Mouse (Mus musculus) adrenal gland, postnatal 14 days (tissue): ENCODE measurements around the gene Ppp4r3a. TPM values are rescaled to one million over a fixed set of nuclear protein-coding genes. Genes with fewer than 3 reads are reported as not detected.

Experiments
- DNase-seq: peaks from one replicate; pipeline ENCODE4 v3.0.0; 2021; ENCODE audit warnings: mixed read lengths
- microRNA-seq, 2 experiments: library from miRNA; unstranded; fragments of <30 nt; microRNA quantifications; one replicate each; pipeline ENCODE4 v1.2.0; 2021
- total RNA-seq: library from RNA; stranded (reverse); gene quantifications from 2 replicates; pipeline ENCODE4 v1.2.3, GENCODE M21; 2021

Gene Ppp4r3a
- total RNA-seq, 1 experiment from 2014 or later: 62.7 TPM

DNA sequence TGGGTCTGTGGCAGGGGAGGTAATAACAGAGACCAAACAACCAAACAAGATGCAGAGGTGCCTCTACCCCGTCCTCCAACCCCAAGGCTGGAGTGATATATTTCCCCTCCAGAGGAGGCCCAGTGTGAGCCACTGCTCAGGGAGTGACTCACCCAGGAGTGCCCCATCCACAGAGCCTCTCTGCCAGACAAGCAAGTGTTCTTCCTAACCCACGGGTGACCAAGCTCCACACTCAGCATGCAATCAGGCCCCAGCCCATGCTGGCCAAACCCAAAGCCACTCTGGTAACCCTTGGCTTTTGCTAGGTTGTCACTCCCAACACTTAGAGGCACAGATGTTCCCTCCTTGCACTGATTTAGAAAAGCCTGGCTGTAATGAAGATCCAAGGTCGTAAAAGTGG, 90.4 kb downstream of the Ppp4r3a start:
- peak; percentile 45 for DNase-seq

DNA sequence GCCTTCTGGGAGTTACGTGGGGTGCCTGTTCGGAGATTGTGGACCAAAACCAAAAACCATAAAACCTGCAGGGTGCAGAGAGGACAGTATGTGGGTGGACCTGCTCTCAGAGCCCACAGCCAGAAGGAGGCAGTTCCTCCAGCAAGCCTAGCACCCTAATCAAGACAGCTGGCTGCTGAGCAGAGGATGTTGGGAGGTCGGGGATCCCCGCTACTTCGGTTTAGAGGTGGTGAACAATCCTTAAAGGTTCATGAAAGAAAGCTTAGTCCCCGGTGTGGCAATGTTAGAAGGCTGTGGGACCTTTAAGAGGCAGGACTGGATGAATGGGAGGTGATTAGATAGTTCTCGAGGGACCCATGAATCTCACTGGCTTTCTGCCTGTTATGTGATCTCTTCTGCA, 91.0 kb downstream of the Ppp4r3a start:
- DNase-seq: no peak

DNA sequence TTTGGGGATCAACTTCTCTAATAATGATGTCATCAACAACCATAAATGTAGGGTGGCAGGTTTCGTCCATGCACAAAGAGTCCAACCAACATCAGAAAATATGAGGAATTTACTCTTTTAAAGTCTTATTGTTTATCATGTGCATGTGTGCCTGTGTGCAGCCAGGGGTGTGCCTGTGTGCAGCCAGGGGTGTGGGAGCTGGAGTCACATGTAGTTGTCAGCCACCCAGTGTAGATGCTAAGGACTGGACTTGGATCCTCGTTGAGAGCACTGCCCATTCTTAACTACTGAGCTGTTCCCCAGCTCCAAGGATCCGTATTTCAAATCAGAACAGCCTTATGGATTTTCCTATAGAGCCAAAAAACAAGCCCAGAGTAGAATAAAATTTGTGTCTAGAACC, 92.4 kb downstream of the Ppp4r3a start:
- no peak for DNase-seq

DNA sequence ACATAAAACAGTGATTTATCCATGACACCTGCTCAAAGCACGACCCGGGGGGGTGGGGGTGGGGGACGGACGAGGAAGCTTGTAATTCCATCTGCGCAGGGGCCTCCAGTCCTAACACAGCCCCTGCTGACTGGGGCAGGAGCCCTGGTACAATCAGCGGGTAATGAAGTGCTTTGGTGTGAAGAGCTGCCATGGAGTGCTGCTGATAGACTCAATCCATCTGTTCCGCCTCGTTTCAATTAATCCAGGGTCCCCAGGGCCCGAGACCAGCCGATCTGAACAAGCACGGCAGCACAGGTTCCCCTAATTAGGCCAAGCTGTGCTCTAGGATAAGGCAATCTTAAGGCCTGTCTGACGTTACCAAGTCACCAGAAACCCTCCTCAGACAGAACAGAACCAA, 93.2 kb downstream of the Ppp4r3a start:
- DNase-seq: no peak

DNA sequence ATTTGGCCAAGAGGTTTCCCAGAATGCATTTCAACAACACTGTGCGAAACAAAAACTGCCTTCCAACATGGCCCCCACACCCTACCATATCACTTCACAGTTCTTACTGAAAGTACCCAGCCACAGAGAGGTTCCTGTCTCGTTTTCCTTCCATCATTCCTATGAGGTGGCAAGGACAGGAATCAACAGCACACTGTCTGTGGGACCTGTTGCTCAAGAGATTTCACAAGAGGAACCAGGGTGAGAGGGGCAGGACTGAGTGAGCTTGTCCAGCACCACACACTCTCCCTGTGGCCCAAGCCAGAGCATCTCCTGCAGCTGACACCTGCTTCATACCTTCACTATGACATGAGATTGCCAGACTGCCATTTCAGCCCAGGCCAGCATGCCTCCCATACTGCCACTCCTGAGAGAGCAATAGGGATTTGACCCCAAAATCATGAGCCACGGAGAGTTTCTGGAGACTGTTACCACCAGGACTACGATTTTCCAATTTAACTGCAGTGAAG, 93.7 kb downstream of the Ppp4r3a start:
- no peak for DNase-seq

Small RNA genes within 50 kb of the gene (microRNA-seq; reads per million reads assigned to microRNA genes)
- gene Mir1190: 0 reads per million in 2 experiments

Other genes starting within 250 kb of the Ppp4r3a start
- gene Gpr68, start 175.5 kb downstream of the Ppp4r3a start, total RNA-seq: 0.85 and 3.1 TPM in 2 replicates
- gene Ccdc88c, start 54.6 kb downstream of the Ppp4r3a start, total RNA-seq: 7.9 and 17.4 TPM in 2 replicates